Mouse (Mus musculus) G1E (cell line): Measurements from ENCODE around the gene Larp1. TPM values are rescaled to one million over a fixed set of nuclear protein-coding genes. Genes with fewer than 3 reads are reported as not detected.
"Not testable (repeated sequence)": the region's sequence is repeated elsewhere in the genome, so short reads cannot be mapped to it uniquely, and the experiment has no call there.

ENCODE experiments used
- ATAC-seq: 2 replicates; pipeline ENCODE4 v1.8.0; 2016; ENCODE audit warnings: mild to moderate bottlenecking; ENCODE audit not compliant: insufficient number of reproducible peaks, poor library complexity, low FRiP score, severe bottlenecking; ENCODE audit errors: extremely low read depth
- DNase-seq: peaks from one replicate; pipeline ENCODE4 v3.0.0; 2012; ENCODE audit warnings: low spot score
- H3K27me3 ChIP-seq: 2 replicates; pipeline ENCODE4 v1.6.1; 2012; ENCODE audit warnings: mild to moderate bottlenecking, low read length, inconsistent platforms; ENCODE audit not compliant: insufficient read depth
- H3K36me3 ChIP-seq: replicated peaks from 2 replicates; pipeline ENCODE3; 2012; ENCODE audit warnings: mild to moderate bottlenecking, inconsistent platforms
- H3K4me1 ChIP-seq: 2 replicates; pipeline ENCODE4 v1.6.1; 2012; ENCODE audit warnings: low read depth, low read length, inconsistent platforms, mixed read lengths; ENCODE audit not compliant: insufficient read depth
- H3K4me3 ChIP-seq: 2 replicates; pipeline ENCODE4 v1.5.1; 2012; ENCODE audit warnings: low read depth, mild to moderate bottlenecking, inconsistent platforms, low read length, moderate library complexity, mixed read lengths
- H3K9me3 ChIP-seq: replicated peaks from 2 replicates; pipeline ENCODE4 v1.6.1; 2012; ENCODE audit warnings: inconsistent platforms
- CTCF ChIP-seq: IDR thresholded peaks from 2 replicates; pipeline ENCODE4 v1.5.1; 2012; ENCODE audit warnings: low read depth, low read length, inconsistent platforms, mixed read lengths
- GATA1 ChIP-seq: IDR thresholded peaks from 2 replicates; pipeline ENCODE4 v1.6.1; 2012; ENCODE audit warnings: borderline replicate concordance, low read length, inconsistent platforms, mixed read lengths
- GATA2 ChIP-seq: IDR thresholded peaks from 2 replicates; pipeline ENCODE4 v1.6.1; 2012; ENCODE audit warnings: low read depth, low read length, inconsistent platforms, borderline replicate concordance
- POLR2AphosphoS5 ChIP-seq: IDR thresholded peaks from 2 replicates; pipeline ENCODE4 v1.6.1; 2012; ENCODE audit warnings: low read depth, low read length, inconsistent platforms; ENCODE audit not compliant: insufficient replicate concordance
- TAL1 ChIP-seq: conservative IDR thresholded peaks from 2 replicates; pipeline ENCODE4 v1.6.1; 2012; ENCODE audit warnings: low read depth, low read length, inconsistent platforms, mixed read lengths
- polyA plus RNA-seq: library from polyadenylated mRNA; stranded (reverse); fragments of >175 nt; gene quantifications from 2 replicates; pipeline ENCODE4 v1.2.3, GENCODE M21; 2012
- total RNA-seq, 2 experiments: library from RNA; stranded (forward) in 1 of 2; stranded (reverse) in 1 of 2; fragments of 200-1000 nt in 1 of 2; fragments of >200 nt in 1 of 2; fragmentation: Nextera tagmentation in 1 of 2; gene quantifications; 2 replicates each; pipeline ENCODE4 v1.2.3; 2014 to 2017

Gene Larp1
- total and polyA plus RNA-seq, 3 experiments: 34.7 to 184 (median 123) TPM

- H3K27me3 ChIP-seq: no peaks in the 10 kb centered on the region
- TF ChIP-seq GATA1: no peak
- no peak for TF ChIP-seq TAL1
- no peak for TF ChIP-seq GATA2
- no peak for TF ChIP-seq CTCF
- no peak for TF ChIP-seq POLR2AphosphoS5
- no peak overlapping the region for H3K4me3 ChIP-seq
- no peaks in the 10 kb centered on the region for H3K36me3 ChIP-seq
- DNase-seq (no peak), ATAC-seq (no peak)
- peaks cover 28% of the 10 kb centered on the region for H3K4me1 ChIP-seq
- H3K9me3 ChIP-seq: no peaks in the 10 kb centered on the region
Observed at GRCm38 (mm10) chr11:58096821-58097620, 88.2 kb downstream of the Larp1 start.

GRCm38 (mm10) chr11:58097621-58098365 is 88.9 kb downstream of the Larp1 start:
- DNase-seq: no peak
- no peak for TF ChIP-seq POLR2AphosphoS5

GRCm38 (mm10) chr11:58098366-58098720 is 89.5 kb downstream of the Larp1 start:
- not testable (repeated sequence) for H3K4me3 ChIP-seq, ATAC-seq, H3K27me3 ChIP-seq, H3K9me3 ChIP-seq, DNase-seq, H3K36me3 ChIP-seq
- peaks cover 25% of the 10 kb centered on the region for H3K4me1 ChIP-seq

More at GRCm38 (mm10) chr11:58097621-58098365, 88.9 kb downstream of the Larp1 start:
- ATAC-seq: no peak
- Histone ChIP-seq H3K27me3 (no peaks in the 10 kb centered on the region), H3K9me3 (no peaks in the 10 kb centered on the region), H3K4me3 (no peak overlapping the region), H3K36me3 (no peaks in the 10 kb centered on the region), H3K4me1 (peaks cover 25% of the 10 kb centered on the region)

- Histone ChIP-seq H3K9me3 (no peaks in the 10 kb centered on the region), H3K36me3 (no peaks in the 10 kb centered on the region), H3K27me3 (no peaks in the 10 kb centered on the region), H3K4me3 (no peak overlapping the region), H3K4me1 (peaks cover 17% of the 10 kb centered on the region)
- DNase-seq: no peak
- no peak for ATAC-seq
- TF ChIP-seq POLR2AphosphoS5 (no peak), GATA1 (no peak), CTCF (no peak), TAL1 (no peak), GATA2 (no peak)
Observed at GRCm38 (mm10) chr11:58100006-58100405, 91.1 kb downstream of the Larp1 start.

GRCm38 (mm10) chr11:58101194-58101720 is 92.4 kb downstream of the Larp1 start:
- no peak for DNase-seq
- no peak overlapping the region for H3K4me3 ChIP-seq
- H3K9me3 ChIP-seq: no peaks in the 10 kb centered on the region
- H3K27me3 ChIP-seq: no peaks in the 10 kb centered on the region
- TF ChIP-seq POLR2AphosphoS5 (no peak), GATA1 (no peak), GATA2 (no peak), TAL1 (no peak), CTCF (no peak)
- no peak for ATAC-seq
- H3K36me3 ChIP-seq: peaks cover 4% of the 10 kb centered on the region
- peaks cover 27% of the 10 kb centered on the region for H3K4me1 ChIP-seq

- ATAC-seq (no peak), DNase-seq (no peak)
- Histone ChIP-seq H3K27me3 (no peaks in the 10 kb centered on the region), H3K4me1 (peaks cover 30% of the 10 kb centered on the region), H3K4me3 (no peak overlapping the region), H3K9me3 (no peaks in the 10 kb centered on the region), H3K36me3 (peaks cover 6% of the 10 kb centered on the region)
- TF ChIP-seq GATA2 (no peak), CTCF (no peak), GATA1 (no peak), TAL1 (no peak), POLR2AphosphoS5 (no peak)
Observed at GRCm38 (mm10) chr11:58102146-58102545, 93.3 kb downstream of the Larp1 start.
